15 mouse cellular contexts compared by ENCODE assay signal in the genomic region with DNA sequence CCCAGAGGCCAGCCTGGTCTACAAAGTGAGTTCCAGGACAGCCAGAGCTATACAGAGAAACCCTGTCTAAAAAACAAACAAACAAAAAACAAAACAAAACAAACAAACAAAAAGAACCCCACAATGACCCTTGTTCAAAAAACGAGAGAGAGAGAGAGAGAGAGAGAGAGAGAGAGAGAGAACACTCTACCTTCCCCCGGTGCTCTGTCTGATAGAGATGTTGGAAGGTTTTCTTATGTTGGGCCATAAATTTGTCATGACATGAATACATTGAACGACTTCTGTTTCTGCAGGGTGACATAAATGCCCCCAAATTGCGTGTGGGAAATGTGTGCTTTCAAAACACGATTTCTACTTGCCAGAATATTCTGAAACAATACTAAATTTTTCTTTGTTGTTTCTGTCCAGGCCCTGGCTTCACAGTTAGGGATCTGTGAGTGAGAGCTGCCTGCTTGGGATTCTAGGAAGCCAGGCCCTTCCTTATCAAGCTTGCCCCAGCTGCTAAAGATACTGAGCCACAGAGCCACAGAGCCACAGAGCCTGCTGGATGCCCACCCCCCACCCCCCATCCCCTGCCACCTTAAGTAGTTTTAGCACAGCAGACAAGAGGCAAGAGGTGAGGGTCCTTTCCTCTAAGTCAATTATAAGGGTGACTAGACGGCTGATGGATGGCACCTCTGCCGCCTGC. TPM values are rescaled to one million over a fixed set of nuclear protein-coding genes. Genes with fewer than 3 reads are reported as not detected.
"Had no signal": no experiment of that assay in that cellular context is flagged by ENCODE, and none has a peak within 500 bp of the region (broad histone marks: within the 10 kb centered on the region; RNA-seq: fewer than 3 reads in every experiment).

No protein-coding gene starts in this region.

- H3K4me3 ChIP-seq: layer of hippocampus, adult 2 months; midbrain, embryonic 10.5 days; neural tube, embryonic 13.5 days had no signal

- H3K9ac ChIP-seq: neural tube, embryonic 13.5 days had no signal

- H3K4me2 ChIP-seq: neural tube, embryonic 13.5 days had no signal

- H3K27ac ChIP-seq: kidney, postnatal 0 days; layer of hippocampus, adult 2 months; midbrain, embryonic 10.5 days; neural tube, embryonic 13.5 days had no signal

- H3K27me3 ChIP-seq: neural tube, embryonic 13.5 days had no signal

- H3K9me3 ChIP-seq: midbrain, embryonic 10.5 days; neural tube, embryonic 13.5 days had no signal

- H3K36me3 ChIP-seq: midbrain, embryonic 10.5 days; neural tube, embryonic 13.5 days had no signal

- DNase-seq: kidney, adult 11 months; kidney, adult 9 months; kidney, postnatal 4 days; left cerebral cortex, postnatal 4 days; lung, adult 18-20 months; midbrain, embryonic 14.5 days; retina, postnatal 1 day; right cerebral cortex, postnatal 4 days; spleen, adult 18-20 months; thymus, postnatal 36 days had no signal

RNA-seq across cellular contexts. Expression of gene Fam196b, which starts 17.9 kb away (rescaled TPM):
- polyA plus RNA-seq: lung, embryonic 16.5 days had no signal
